Mouse (Mus musculus) splenic B cell, adult 2 months (primary cell): ENCODE results near the gene Fam171a2.

Experiments
- DNase-seq: peaks from one replicate; pipeline ENCODE4 v3.0.0-alpha.2; 2011; ENCODE audit warnings: low read depth, low spot score
- H3K27me3 ChIP-seq: 2 replicates; pipeline ENCODE4 v1.6.1; 2012; ENCODE audit warnings: mild to moderate bottlenecking, low read length, moderate library complexity, mixed read lengths; ENCODE audit not compliant: control insufficient read depth, poor library complexity, insufficient read depth, severe bottlenecking
- H3K36me3 ChIP-seq: 2 replicates; pipeline ENCODE4 v1.6.1; 2012; ENCODE audit warnings: mild to moderate bottlenecking, low read length, moderate library complexity, mixed read lengths; ENCODE audit not compliant: control insufficient read depth, poor library complexity, insufficient read depth, severe bottlenecking

Gene Fam171a2

GRCm38 (mm10) chr11:102447497-102447896, at the start of gene Fam171a2:
TSS of gene Fam171a2 (minus strand) at chr11:102447682.
- no peaks in the 10 kb centered on the region; the same call in 1 of the 2 replicates for H3K27me3 ChIP-seq
- H3K36me3 ChIP-seq, result no peaks in the 10 kb centered on the region
- peak; percentile 75 for DNase-seq

DNA sequence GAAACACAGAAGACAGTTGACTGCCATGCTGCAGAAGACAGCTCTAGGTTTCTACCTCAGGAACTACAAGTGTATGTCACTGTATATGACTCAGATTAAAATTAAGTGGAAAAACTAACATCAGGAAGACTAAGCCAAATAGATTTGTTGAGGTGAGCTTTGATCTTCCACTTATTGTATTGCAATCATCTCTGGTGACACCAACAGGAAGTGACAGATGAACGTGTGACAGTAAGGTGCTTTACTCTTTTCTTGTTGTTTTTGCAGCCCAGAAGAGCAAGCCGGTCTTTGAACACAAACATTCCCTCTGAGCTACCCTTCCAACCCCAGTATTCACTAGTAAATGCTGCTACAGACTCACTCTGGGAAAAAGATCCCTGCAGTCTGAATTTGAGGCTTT, 49.2 kb upstream of the Fam171a2 start:
- no peak for DNase-seq
- peaks cover 3% of the 10 kb centered on the region for H3K36me3 ChIP-seq

GRCm38 (mm10) chr11:102496206-102496605, 48.7 kb upstream of the Fam171a2 start:
- no peak for DNase-seq
- Histone ChIP-seq H3K27me3 (no peaks in the 10 kb centered on the region), H3K36me3 (peaks cover 3% of the 10 kb centered on the region)

More for the DNA sequence above, 49.2 kb upstream of the Fam171a2 start:
- H3K27me3 ChIP-seq, result no peaks in the 10 kb centered on the region

- Histone ChIP-seq H3K36me3 (peaks cover 3% of the 10 kb centered on the region), H3K27me3 (no peaks in the 10 kb centered on the region)
- no peak for DNase-seq
Observed at GRCm38 (mm10) chr11:102495742-102496141, 48.3 kb upstream of the Fam171a2 start.

DNA sequence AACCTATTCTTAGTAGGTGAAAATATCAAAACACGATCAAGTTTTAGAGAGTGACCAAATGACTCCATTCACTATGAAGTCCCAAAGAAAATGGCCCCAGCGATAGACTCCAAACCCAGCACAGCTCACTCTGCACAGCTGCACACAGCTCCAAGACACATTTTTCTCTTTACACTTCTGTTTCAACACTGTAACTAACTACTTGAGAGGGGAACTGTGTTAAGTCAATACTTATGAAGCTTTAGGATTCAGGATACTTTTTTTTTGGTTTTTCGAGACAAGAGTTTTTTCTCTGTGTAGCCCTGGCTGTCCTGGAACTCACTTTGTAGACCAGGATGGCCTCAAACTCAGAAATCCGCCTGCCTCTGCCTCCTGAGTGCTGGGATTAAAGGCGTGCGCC, 47.6 kb upstream of the Fam171a2 start:
- DNase-seq, result no peak
- no peaks in the 10 kb centered on the region for H3K27me3 ChIP-seq
- H3K36me3 ChIP-seq, result peaks cover 3% of the 10 kb centered on the region

GRCm38 (mm10) chr11:102494063-102494650, 46.7 kb upstream of the Fam171a2 start:
- H3K36me3 ChIP-seq, result peaks cover 3% of the 10 kb centered on the region
- DNase-seq, result no peak

DNA sequence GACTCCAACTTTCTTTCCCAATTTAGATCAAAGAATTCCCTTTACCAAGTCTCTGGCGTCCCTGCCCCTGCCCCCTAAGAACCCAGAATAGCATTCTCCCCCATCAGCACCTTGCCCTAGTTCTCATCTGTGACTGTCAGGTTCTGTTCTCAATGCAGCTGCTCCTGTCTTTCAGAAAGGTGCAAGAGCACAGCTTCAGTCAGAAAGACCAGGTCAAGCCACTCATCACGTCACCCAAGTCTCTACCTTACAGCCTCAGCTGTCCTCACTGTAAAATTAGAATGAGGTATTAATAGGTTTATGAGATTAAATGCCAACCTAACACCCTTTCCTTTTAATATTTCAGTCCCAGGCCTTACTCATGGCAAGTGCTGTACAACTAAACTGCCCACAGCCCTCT, 45.8 kb upstream of the Fam171a2 start:
- no peak for DNase-seq

More at GRCm38 (mm10) chr11:102494063-102494650, 46.7 kb upstream of the Fam171a2 start:
- H3K27me3 ChIP-seq, result no peaks in the 10 kb centered on the region

DNA sequence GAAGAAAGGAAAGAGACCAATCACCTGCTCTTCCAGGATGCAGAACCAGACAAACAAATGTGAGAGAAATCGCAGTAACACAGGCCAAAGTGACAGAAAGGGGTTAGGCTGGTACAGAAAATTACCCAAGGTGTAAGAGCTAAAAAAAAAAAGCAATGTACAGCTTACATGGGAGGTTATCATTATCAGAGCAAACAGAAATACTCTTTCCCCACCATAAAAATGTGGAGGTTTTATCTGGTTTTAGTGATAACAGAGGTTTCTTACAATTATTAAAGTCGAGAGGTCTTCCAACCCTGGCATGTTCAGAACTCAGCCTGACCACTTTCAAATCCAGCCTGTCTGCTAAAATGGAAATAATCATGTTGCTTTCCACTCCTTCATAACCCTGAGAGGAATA, 40.4 kb upstream of the Fam171a2 start:
- no peaks in the 10 kb centered on the region for H3K27me3 ChIP-seq
- DNase-seq, result no peak
- peaks cover 3% of the 10 kb centered on the region; the same call in 1 of the 2 replicates for H3K36me3 ChIP-seq

More for the DNA sequence above, 45.8 kb upstream of the Fam171a2 start:
- H3K27me3 ChIP-seq, result no peaks in the 10 kb centered on the region
- H3K36me3 ChIP-seq, result 0 out of 2 replicates have a peak, but pooled peaks cover 1% of the 10 kb centered on the region

DNA sequence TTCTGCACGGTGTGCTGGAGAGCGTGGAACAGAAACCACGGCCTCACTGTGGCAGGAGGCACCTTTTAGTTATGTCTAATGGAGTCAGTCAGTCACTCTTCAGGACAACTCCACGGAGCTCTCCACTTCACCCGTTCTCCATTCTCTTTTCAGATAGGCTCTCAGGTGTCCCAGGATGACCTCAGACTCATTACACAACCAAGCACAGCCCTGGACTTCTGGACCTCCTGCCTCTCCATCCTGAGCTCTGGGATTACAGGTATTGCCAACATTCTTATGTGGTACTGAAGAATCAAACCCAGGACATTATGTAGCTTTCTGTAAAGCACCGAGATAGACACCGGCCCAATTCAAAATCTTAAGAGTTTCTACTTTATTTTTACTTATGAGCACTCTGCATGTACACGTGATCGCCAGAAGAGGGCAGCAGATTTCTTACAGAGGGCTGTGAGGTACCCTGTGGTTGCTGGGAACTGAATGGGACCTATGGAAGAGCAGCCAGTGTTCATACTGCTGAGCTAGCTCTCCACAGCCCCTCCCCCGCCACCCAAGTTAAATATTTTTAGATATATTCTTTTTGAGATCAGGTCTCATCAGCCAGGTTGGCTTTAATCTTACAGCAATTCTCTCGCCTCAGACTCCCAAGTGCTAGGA, 39.4 kb upstream of the Fam171a2 start:
- H3K27me3 ChIP-seq, result no peaks in the 10 kb centered on the region
- H3K36me3 ChIP-seq, result peaks cover 3% of the 10 kb centered on the region; the same call in 1 of the 2 replicates
- peak; percentile 71 for DNase-seq

GRCm38 (mm10) chr11:102481779-102482178, 34.3 kb upstream of the Fam171a2 start:
- Histone ChIP-seq H3K27me3 (no peaks in the 10 kb centered on the region), H3K36me3 (peaks cover 10% of the 10 kb centered on the region)
- DNase-seq, result no peak

- no peak for DNase-seq
- H3K36me3 ChIP-seq, result peaks cover 10% of the 10 kb centered on the region
- H3K27me3 ChIP-seq, result no peaks in the 10 kb centered on the region
Observed at GRCm38 (mm10) chr11:102480897-102481296, 33.4 kb upstream of the Fam171a2 start.

DNA sequence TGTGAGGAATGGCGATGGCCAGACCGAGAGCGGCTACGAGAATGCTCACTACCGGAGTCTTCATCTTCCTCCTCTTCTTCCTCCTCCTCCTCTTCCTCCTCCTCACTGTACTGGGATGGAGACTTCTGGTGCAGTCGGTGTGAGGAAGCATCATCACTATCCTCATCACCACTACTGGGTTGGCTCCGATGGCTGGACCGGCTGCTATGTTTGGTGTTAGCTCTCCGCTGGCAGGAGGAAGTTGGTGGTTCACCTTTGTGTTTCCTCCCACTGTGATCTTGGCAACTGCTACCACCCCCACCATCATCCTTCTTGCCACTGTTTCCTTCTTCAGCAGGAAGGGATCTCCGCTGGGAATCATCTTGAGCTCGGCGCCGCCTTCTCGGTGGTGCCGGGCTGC, 32.6 kb upstream of the Fam171a2 start:
- Histone ChIP-seq H3K36me3 (peaks cover 10% of the 10 kb centered on the region), H3K27me3 (no peaks in the 10 kb centered on the region)
- no peak for DNase-seq

- Histone ChIP-seq H3K36me3 (peaks cover 10% of the 10 kb centered on the region), H3K27me3 (no peaks in the 10 kb centered on the region)
- no peak for DNase-seq
Observed at GRCm38 (mm10) chr11:102479581-102479980, 32.1 kb upstream of the Fam171a2 start.

DNA sequence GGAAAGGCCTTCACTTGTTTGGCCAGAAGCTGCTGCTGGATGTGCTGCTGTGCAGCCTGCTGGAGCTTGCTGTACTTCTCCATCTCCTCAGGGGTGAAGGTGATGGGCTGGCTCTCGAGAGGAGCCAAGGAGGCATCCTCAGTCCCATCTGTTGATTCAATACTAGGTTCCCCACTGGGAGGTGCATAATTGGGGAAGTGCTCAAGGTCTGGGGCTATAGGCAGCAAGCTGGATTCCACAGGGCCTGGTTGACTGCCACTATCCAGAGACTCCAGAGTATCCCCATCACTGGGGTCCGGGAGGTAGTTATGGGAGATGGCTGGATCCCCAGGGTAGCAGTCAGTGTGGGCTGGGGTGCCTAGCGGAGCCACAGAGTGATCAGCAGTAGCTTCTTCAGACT, 31.2 kb upstream of the Fam171a2 start:
- no peaks in the 10 kb centered on the region for H3K27me3 ChIP-seq
- no peak for DNase-seq
- peaks cover 7% of the 10 kb centered on the region for H3K36me3 ChIP-seq

GRCm38 (mm10) chr11:102475027-102475426, 27.5 kb upstream of the Fam171a2 start:
- Histone ChIP-seq H3K27me3 (no peaks in the 10 kb centered on the region), H3K36me3 (peaks cover 6% of the 10 kb centered on the region)
- DNase-seq, result no peak
